Mouse (Mus musculus) bone marrow macrophage, adult 2 months (primary cell): ENCODE data around the gene Bcl2l13.

Source experiments
- CTCF ChIP-seq: IDR thresholded peaks from 2 replicates; pipeline ENCODE4 v1.5.1; 2012; ENCODE audit warnings: low read depth, mild to moderate bottlenecking, low read length, moderate library complexity
- POLR2A ChIP-seq: IDR thresholded peaks from 2 replicates; pipeline ENCODE4 v1.6.1; 2012; ENCODE audit warnings: mild to moderate bottlenecking, low read depth, low read length, borderline replicate concordance

- TF ChIP-seq CTCF (no peak), POLR2A (no peak)
Measured at GRCm38 (mm10) chr6:120788068-120788607, 47.9 kb upstream of the Bcl2l13 start.
